8 mouse cellular contexts compared by ENCODE assay signal in genomic region chr3:122120217-122120616, GRCm38 (mm10).
DNase-seq lines count a peak whose midpoint lies in the region; ATAC-seq lines count a peak whose summit lies in the region.
"Had no signal": no experiment of that assay in that cellular context is flagged by ENCODE, and none has a peak within 500 bp of the region (broad histone marks: within the 10 kb centered on the region; RNA-seq: fewer than 3 reads in every experiment).

No protein-coding gene starts in this region.

- no peak overlapping the region for H3K4me2 ChIP-seq in midbrain, embryonic 12.5 days (replicated peaks)
- H3K4me2 ChIP-seq in midbrain, embryonic 14.5 days (ENCODE audit: low read length), result no peak overlapping the region
- no peak overlapping the region for H3K4me2 ChIP-seq in heart, embryonic 13.5 days
- H3K4me2 ChIP-seq in stomach, embryonic 16.5 days (ENCODE audit: low read depth, low read length), result no peak overlapping the region

- no peak overlapping the region for H3K9ac ChIP-seq in midbrain, embryonic 12.5 days (replicated peaks)
- H3K9ac ChIP-seq in midbrain, embryonic 14.5 days (replicated peaks; ENCODE audit: low read length), result no peak overlapping the region
- no peak overlapping the region for H3K9ac ChIP-seq in heart, embryonic 13.5 days
- H3K9ac ChIP-seq in stomach, embryonic 16.5 days (ENCODE audit: low read length), result no peak overlapping the region

- DNase-seq in midbrain, embryonic 14.5 days, result no peak
- peak; percentile 78 for DNase-seq in kidney, postnatal 14 days
- DNase-seq in retina, postnatal 1 day, result no peak
- DNase-seq: cerebellum, postnatal 36 days had no signal

- WGBS in midbrain, embryonic 12.5 days, result 82% methylated on average over 7 of the region's 7 CpGs
- 83% methylated on average over 7 of the region's 7 CpGs for WGBS in midbrain, embryonic 14.5 days
- WGBS in heart, embryonic 13.5 days, result 72% methylated on average over 7 of the region's 7 CpGs
- WGBS in stomach, embryonic 16.5 days, result 77% methylated on average over 7 of the region's 7 CpGs

- H3K4me1 ChIP-seq in midbrain, embryonic 12.5 days, result 0 out of 2 replicates have a peak, but pooled peaks cover 9% of the 10 kb centered on the region
- H3K4me1 ChIP-seq in midbrain, embryonic 14.5 days (ENCODE audit: control insufficient read depth, insufficient read depth, low read length), result peaks cover 10% of the 10 kb centered on the region; the same call in 1 of the 2 replicates
- peaks cover 39% of the 10 kb centered on the region for H3K4me1 ChIP-seq in heart, embryonic 13.5 days
- H3K4me1 ChIP-seq in stomach, embryonic 16.5 days (ENCODE audit: control insufficient read depth, insufficient read depth, low read length), result peaks cover 18% of the 10 kb centered on the region

- H3K4me3 ChIP-seq in midbrain, embryonic 12.5 days, result no peak overlapping the region
- no peak overlapping the region for H3K4me3 ChIP-seq in midbrain, embryonic 14.5 days (replicated peaks; ENCODE audit: low read depth, low read length)
- no peak overlapping the region for H3K4me3 ChIP-seq in heart, embryonic 13.5 days
- H3K4me3 ChIP-seq in stomach, embryonic 16.5 days (replicated peaks; ENCODE audit: low read length), result no peak overlapping the region

- H3K27me3 ChIP-seq in midbrain, embryonic 12.5 days, result peaks cover 4% of the 10 kb centered on the region; the same call in 1 of the 2 replicates
- H3K27me3 ChIP-seq in midbrain, embryonic 14.5 days (ENCODE audit: control insufficient read depth, insufficient read depth, low read length), result no peaks in the 10 kb centered on the region
- H3K27me3 ChIP-seq in heart, embryonic 13.5 days (replicated peaks), result no peaks in the 10 kb centered on the region
- no peaks in the 10 kb centered on the region for H3K27me3 ChIP-seq in stomach, embryonic 16.5 days (ENCODE audit: control insufficient read depth, insufficient read depth, low read length)

- no peak for ATAC-seq in midbrain, embryonic 12.5 days (ENCODE audit: low FRiP score, low read depth)
- no peak for ATAC-seq in midbrain, embryonic 14.5 days (ENCODE audit: low FRiP score, low TSS enrichment)
- ATAC-seq in heart, embryonic 13.5 days (ENCODE audit: extremely low read depth, insufficient number of reproducible peaks, low FRiP score, low TSS enrichment), result no peak
- ATAC-seq in stomach, embryonic 16.5 days (ENCODE audit: insufficient read depth, low FRiP score), result no peak
- ATAC-seq in activated CD4-positive, CD25-positive, alpha-beta regulatory T cell, adult 4 months, result no peak

- H3K36me3 ChIP-seq in midbrain, embryonic 12.5 days, result no peaks in the 10 kb centered on the region
- no peaks in the 10 kb centered on the region for H3K36me3 ChIP-seq in midbrain, embryonic 14.5 days (ENCODE audit: control insufficient read depth, insufficient read depth, low read length)
- H3K36me3 ChIP-seq in heart, embryonic 13.5 days, result no peaks in the 10 kb centered on the region
- no peaks in the 10 kb centered on the region for H3K36me3 ChIP-seq in stomach, embryonic 16.5 days (ENCODE audit: control insufficient read depth, insufficient read depth, low read length)

- H3K27ac ChIP-seq in midbrain, embryonic 12.5 days (replicated peaks), result 0 out of 2 replicates have a peak overlapping the region, but pooled peaks have one; percentile 6
- no peak overlapping the region for H3K27ac ChIP-seq in midbrain, embryonic 14.5 days (replicated peaks; ENCODE audit: low read depth, low read length)
- H3K27ac ChIP-seq in heart, embryonic 13.5 days (replicated peaks), result peak overlapping the region; percentile 49
- H3K27ac ChIP-seq in stomach, embryonic 16.5 days (ENCODE audit: low read length), result peak overlapping the region; percentile 4

- no peaks in the 10 kb centered on the region for H3K9me3 ChIP-seq in midbrain, embryonic 12.5 days
- no peaks in the 10 kb centered on the region for H3K9me3 ChIP-seq in midbrain, embryonic 14.5 days (ENCODE audit: control insufficient read depth, low read length)
- H3K9me3 ChIP-seq in heart, embryonic 13.5 days, result no peaks in the 10 kb centered on the region
- no peaks in the 10 kb centered on the region for H3K9me3 ChIP-seq in stomach, embryonic 16.5 days (replicated peaks; ENCODE audit: control insufficient read depth, low read length)
